Mouse (Mus musculus) liver, adult 10 weeks (tissue): ENCODE results near the gene Abraxas1. TPM values are rescaled to one million over a fixed set of nuclear protein-coding genes. Genes with fewer than 3 reads are reported as not detected.

Experiments
- polyA plus RNA-seq: library from polyadenylated mRNA; stranded (reverse); fragments of 350-450 nt; fragmentation: Illumina TruSeq; extraction: RNeasy Lipid Tissue Mini Kit (QIAGEN cat#74804); gene quantifications from one replicate; pipeline ENCODE4 v1.2.3, GENCODE M21; 2014; ENCODE audit warnings: low read depth, low replicate concordance

Gene Abraxas1
- polyA plus RNA-seq = 17.3 TPM

GRCm38 (mm10) chr5:100820483-100821184 is at the start of gene Abraxas1:
Gene Abraxas1 (minus strand): TSS chr5:100820965.

GRCm38 (mm10) chr5:100845485-100845847 is 24.7 kb upstream of the Abraxas1 start, which contains the start of gene Gpat3:
Gene Gpat3 (plus strand): TSS chr5:100845713.

GRCm38 (mm10) chr5:100798165-100798860 is 22.5 kb downstream of the Abraxas1 start, which contains the start of the genes Helq and Mrps18c:
Gene Helq (minus strand): TSS chr5:100798598.
Gene Mrps18c (plus strand): TSS chr5:100798627.

Other genes with a start within 250 kb of the Abraxas1 start
- 10.2 TPM for gene Plac8, start 248.7 kb downstream of the Abraxas1 start, polyA plus RNA-seq
- gene Coq2, start 145.8 kb downstream of the Abraxas1 start, polyA plus RNA-seq = 14.4 TPM
- 3.5 TPM for gene Hpse, start 101.2 kb downstream of the Abraxas1 start, polyA plus RNA-seq
- gene Helq, start 22.4 kb downstream of the Abraxas1 start, polyA plus RNA-seq = 2.6 TPM
- gene Mrps18c, start 22.3 kb downstream of the Abraxas1 start, polyA plus RNA-seq = 135 TPM
- 7.8 TPM for gene Gpat3, start 24.7 kb upstream of the Abraxas1 start, polyA plus RNA-seq